Mouse (Mus musculus): ENCODE data around the gene Meis1. TPM values are rescaled to one million over a fixed set of nuclear protein-coding genes. Genes with fewer than 3 reads are reported as not detected.

The Meis1 gene
- polyA plus RNA-seq, 1 experiment from 2014 or later = 50.1 TPM

DNA sequence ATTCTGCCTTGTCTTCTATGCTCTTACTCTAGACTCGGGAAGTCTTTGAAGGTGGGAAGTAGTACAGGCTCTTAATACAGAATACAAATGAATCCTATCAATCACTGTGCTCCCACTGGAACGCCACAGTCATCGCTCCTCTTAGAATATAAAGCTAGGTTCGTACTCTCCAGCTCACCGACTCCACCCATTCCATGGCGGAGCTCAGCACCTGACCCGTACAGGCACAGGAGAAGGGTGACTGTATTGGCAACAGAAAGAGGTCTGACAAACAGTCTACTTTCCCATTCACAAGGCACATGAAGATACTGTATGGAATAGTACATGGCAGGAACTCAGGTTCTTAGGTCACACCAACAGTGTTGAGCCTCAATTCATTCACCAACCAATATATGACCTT lies 35.5 kb downstream of the Meis1 start:
- 87% methylated on average over 7 of the region's 7 CpGs for WGBS
- no peak overlapping the region for H3K4me2 ChIP-seq (ENCODE audit: low read length)
- peaks cover 6 to 57% of the 10 kb centered on the region in 2 experiments for H3K4me1 ChIP-seq (ENCODE audit: control insufficient read depth in 2 of 2, insufficient read depth in 2 of 2, low read length in 2 of 2)
- H3K27me3 ChIP-seq (ENCODE audit: control insufficient read depth, insufficient read depth, low read length) = no peaks in the 10 kb centered on the region
- H3K4me3 ChIP-seq (ENCODE audit: control insufficient read depth in 1 of 2, insufficient read depth in 1 of 2, low read depth in 1 of 2, low read length in 2 of 2) = no peak overlapping the region
- no peak for ATAC-seq (ENCODE audit: insufficient number of reproducible peaks, insufficient read depth, low FRiP score, low read depth)
- H3K27ac ChIP-seq (replicated peaks in 1 of 2; ENCODE audit: control insufficient read depth in 1 of 2, insufficient read depth in 1 of 2, low read depth in 2 of 2, low read length in 2 of 2) = peak overlapping the region in 1 of 2 experiments; percentile 71; a peak in 3 of 4 replicates
- no peaks in the 10 kb centered on the region for H3K9me3 ChIP-seq (ENCODE audit: control insufficient read depth, low read length)
- no peak overlapping the region for H3K9ac ChIP-seq (ENCODE audit: low read length)
- peaks cover 50% of the 10 kb centered on the region for H3K36me3 ChIP-seq (ENCODE audit: control insufficient read depth, insufficient read depth, low read length)

DNA sequence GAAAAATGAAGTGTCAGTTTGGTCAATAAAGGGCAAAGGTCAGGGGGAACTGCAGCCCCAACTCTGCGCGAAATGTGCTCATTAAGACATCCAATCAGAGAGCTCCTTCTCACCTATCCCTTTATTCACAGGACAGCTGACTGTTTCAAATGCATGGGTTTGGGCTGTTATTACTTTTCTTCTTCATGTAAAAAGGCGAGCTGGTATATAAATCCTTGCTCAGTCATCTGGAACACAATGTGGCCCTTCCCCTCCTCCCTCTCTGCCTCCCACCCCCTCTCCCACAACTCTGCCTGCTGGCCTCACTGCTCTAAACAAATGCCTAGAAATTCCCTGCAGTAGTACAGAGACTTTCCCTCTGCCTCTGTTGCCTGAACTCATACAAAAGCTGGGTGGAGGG lies 36.5 kb downstream of the Meis1 start:
- 71% methylated on average over 3 of the region's 3 CpGs for WGBS
- H3K4me3 ChIP-seq (ENCODE audit: control insufficient read depth in 1 of 2, insufficient read depth in 1 of 2, low read depth in 1 of 2, low read length in 2 of 2) = no peak overlapping the region
- no peak overlapping the region for H3K4me2 ChIP-seq (ENCODE audit: low read length)
- peaks cover 4 to 62% of the 10 kb centered on the region in 2 experiments for H3K4me1 ChIP-seq (ENCODE audit: control insufficient read depth in 2 of 2, insufficient read depth in 2 of 2, low read length in 2 of 2)
- ATAC-seq (ENCODE audit: insufficient number of reproducible peaks, insufficient read depth, low FRiP score, low read depth) = no peak
- H3K9me3 ChIP-seq (ENCODE audit: control insufficient read depth, low read length) = no peaks in the 10 kb centered on the region
- H3K27ac ChIP-seq (replicated peaks in 1 of 2; ENCODE audit: control insufficient read depth in 1 of 2, insufficient read depth in 1 of 2, low read depth in 2 of 2, low read length in 2 of 2) = peak overlapping the region; percentile 25 to 71; a peak in 3 of 4 replicates
- H3K36me3 ChIP-seq (ENCODE audit: control insufficient read depth, insufficient read depth, low read length) = peaks cover 40% of the 10 kb centered on the region
- no peaks in the 10 kb centered on the region for H3K27me3 ChIP-seq (ENCODE audit: control insufficient read depth, insufficient read depth, low read length)
- no peak overlapping the region for H3K9ac ChIP-seq (ENCODE audit: low read length)

DNA sequence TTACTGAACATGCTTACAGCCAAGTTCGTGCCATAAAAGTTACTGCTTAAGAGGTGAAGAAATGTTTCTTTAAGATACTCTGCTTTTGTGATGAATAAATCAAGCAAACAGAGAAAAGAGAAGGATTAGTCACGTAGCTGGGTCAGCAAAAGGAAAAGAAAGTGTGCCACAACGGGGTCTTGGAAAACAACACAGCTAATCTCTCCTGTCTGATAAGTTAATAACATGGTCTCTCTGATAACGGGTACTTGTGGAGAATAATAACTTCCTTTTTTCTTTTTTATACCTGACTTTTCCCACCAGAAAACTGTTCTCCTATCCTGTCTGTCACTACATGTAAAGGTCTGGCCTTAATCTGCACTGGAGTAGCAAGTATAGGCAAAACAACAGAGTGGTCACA lies 37.4 kb downstream of the Meis1 start:
- peak overlapping the region; percentile 31; the same call in 1 of the 2 replicates for H3K9ac ChIP-seq (ENCODE audit: low read length)
- H3K36me3 ChIP-seq (ENCODE audit: control insufficient read depth, insufficient read depth, low read length) = peaks cover 36% of the 10 kb centered on the region
- peaks cover 4 to 55% of the 10 kb centered on the region in 2 experiments for H3K4me1 ChIP-seq (ENCODE audit: control insufficient read depth in 2 of 2, insufficient read depth in 2 of 2, low read length in 2 of 2)
- H3K4me2 ChIP-seq (ENCODE audit: low read length) = no peak overlapping the region
- ATAC-seq (ENCODE audit: insufficient number of reproducible peaks, insufficient read depth, low FRiP score, low read depth) = no peak
- H3K27ac ChIP-seq (replicated peaks in 1 of 2; ENCODE audit: control insufficient read depth in 1 of 2, insufficient read depth in 1 of 2, low read depth in 2 of 2, low read length in 2 of 2) = peak overlapping the region in 1 of 2 experiments; percentile 4; a peak in 1 of 4 replicates
- H3K27me3 ChIP-seq (ENCODE audit: control insufficient read depth, insufficient read depth, low read length) = no peaks in the 10 kb centered on the region
- no peaks in the 10 kb centered on the region for H3K9me3 ChIP-seq (ENCODE audit: control insufficient read depth, low read length)
- no peak overlapping the region for H3K4me3 ChIP-seq (ENCODE audit: control insufficient read depth in 1 of 2, insufficient read depth in 1 of 2, low read depth in 1 of 2, low read length in 2 of 2)
- WGBS = 15% methylated on average over 4 of the region's 4 CpGs

DNA sequence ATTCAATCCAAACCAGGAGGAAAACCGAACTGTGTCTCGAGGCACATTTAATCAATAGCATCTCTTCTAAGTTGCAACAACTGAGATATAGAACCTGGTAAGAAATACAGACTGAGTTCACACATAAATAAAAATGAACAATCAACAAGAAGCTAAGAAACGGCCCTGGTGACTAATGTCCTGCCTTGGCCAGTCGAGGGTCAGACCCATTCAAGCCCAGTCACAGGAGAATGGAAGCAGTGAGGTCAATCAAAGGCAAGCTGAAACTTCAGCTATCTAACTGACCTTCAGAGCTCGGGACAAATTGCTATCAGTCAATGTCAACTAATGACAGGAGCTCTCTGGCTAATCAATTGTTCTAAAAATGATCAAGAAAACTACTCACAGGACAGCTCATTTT lies 38.2 kb downstream of the Meis1 start:
- ATAC-seq (ENCODE audit: insufficient number of reproducible peaks, insufficient read depth, low FRiP score, low read depth) = no peak
- Histone ChIP-seq H3K4me1 (ENCODE audit: control insufficient read depth in 2 of 2, insufficient read depth in 2 of 2, low read length in 2 of 2) (peaks cover 4 to 55% of the 10 kb centered on the region in 2 experiments), H3K9ac (ENCODE audit: low read length) (no peak overlapping the region), H3K4me2 (ENCODE audit: low read length) (no peak overlapping the region), H3K36me3 (ENCODE audit: control insufficient read depth, insufficient read depth, low read length) (peaks cover 28% of the 10 kb centered on the region), H3K27me3 (ENCODE audit: control insufficient read depth, insufficient read depth, low read length) (no peaks in the 10 kb centered on the region), H3K4me3 (ENCODE audit: control insufficient read depth in 1 of 2, insufficient read depth in 1 of 2, low read depth in 1 of 2, low read length in 2 of 2) (no peak overlapping the region), H3K27ac (replicated peaks in 1 of 2; ENCODE audit: control insufficient read depth in 1 of 2, insufficient read depth in 1 of 2, low read depth in 2 of 2, low read length in 2 of 2) (no peak overlapping the region), H3K9me3 (ENCODE audit: control insufficient read depth, low read length) (no peaks in the 10 kb centered on the region)
- 33% methylated on average over 5 of the region's 5 CpGs for WGBS

DNA sequence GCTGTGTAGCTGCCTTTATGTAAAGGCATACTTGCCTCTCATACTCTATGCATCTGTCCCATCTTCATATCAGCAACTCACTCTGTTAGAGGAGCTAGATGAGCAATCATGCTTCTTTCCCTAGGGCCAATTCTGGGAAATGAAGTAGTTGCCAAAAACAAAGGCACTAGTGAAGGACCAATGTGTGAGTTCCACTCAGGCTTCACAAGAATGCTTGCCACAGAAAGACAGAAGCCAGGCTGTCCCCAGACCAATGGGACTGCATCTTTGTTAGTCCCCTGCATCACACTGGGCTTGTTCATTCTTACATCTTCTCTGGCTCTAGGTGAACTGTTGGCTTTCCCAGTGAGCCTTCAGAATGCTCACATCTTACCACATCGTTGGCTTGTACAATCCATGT lies 43.7 kb downstream of the Meis1 start:
- no peak overlapping the region for H3K4me2 ChIP-seq (ENCODE audit: low read length)
- H3K9me3 ChIP-seq (ENCODE audit: control insufficient read depth, low read length) = no peaks in the 10 kb centered on the region
- WGBS = 88% methylated on average over 1 of the region's 1 CpGs
- ATAC-seq (ENCODE audit: insufficient number of reproducible peaks, insufficient read depth, low FRiP score, low read depth) = no peak
- H3K4me3 ChIP-seq (ENCODE audit: control insufficient read depth in 1 of 2, insufficient read depth in 1 of 2, low read depth in 1 of 2, low read length in 2 of 2) = no peak overlapping the region
- H3K27ac ChIP-seq (replicated peaks in 1 of 2; ENCODE audit: control insufficient read depth in 1 of 2, insufficient read depth in 1 of 2, low read depth in 2 of 2, low read length in 2 of 2) = no peak overlapping the region
- H3K4me1 ChIP-seq (ENCODE audit: control insufficient read depth in 2 of 2, insufficient read depth in 2 of 2, low read length in 2 of 2) = peaks cover 13 to 58% of the 10 kb centered on the region in 2 experiments
- H3K36me3 ChIP-seq (ENCODE audit: control insufficient read depth, insufficient read depth, low read length) = peaks cover 11% of the 10 kb centered on the region
- no peak overlapping the region for H3K9ac ChIP-seq (ENCODE audit: low read length)
- H3K27me3 ChIP-seq (ENCODE audit: control insufficient read depth, insufficient read depth, low read length) = no peaks in the 10 kb centered on the region

DNA sequence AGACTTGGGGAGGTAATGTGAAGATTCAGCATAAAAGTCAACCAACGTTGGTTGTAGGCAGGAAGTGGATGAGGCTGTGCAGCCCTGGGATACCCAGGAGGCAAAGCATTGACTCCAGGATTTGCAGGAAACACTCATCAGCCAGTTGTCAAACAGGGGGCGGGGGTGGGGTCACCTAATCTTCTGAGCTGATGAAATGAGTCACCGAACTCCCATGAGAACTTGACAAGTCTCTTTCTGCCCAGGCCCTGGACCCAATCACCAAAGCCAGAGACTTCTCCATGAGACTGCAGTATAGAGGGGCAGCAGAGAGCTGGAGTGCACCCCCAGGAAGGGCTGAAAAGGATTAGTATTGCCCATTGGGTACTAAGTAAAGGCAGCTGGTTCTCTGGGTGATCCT lies 45.0 kb downstream of the Meis1 start:
- 9% methylated on average over 3 of the region's 3 CpGs for WGBS
- H3K9ac ChIP-seq (ENCODE audit: low read length) = no peak overlapping the region
- H3K36me3 ChIP-seq (ENCODE audit: control insufficient read depth, insufficient read depth, low read length) = peaks cover 11% of the 10 kb centered on the region
- H3K27me3 ChIP-seq (ENCODE audit: control insufficient read depth, insufficient read depth, low read length) = no peaks in the 10 kb centered on the region
- H3K4me3 ChIP-seq (ENCODE audit: control insufficient read depth in 1 of 2, insufficient read depth in 1 of 2, low read depth in 1 of 2, low read length in 2 of 2) = no peak overlapping the region
- peak overlapping the region in 1 of 2 experiments; percentile 28; a peak in 2 of 4 replicates for H3K27ac ChIP-seq (replicated peaks in 1 of 2; ENCODE audit: control insufficient read depth in 1 of 2, insufficient read depth in 1 of 2, low read depth in 2 of 2, low read length in 2 of 2)
- no peak for ATAC-seq (ENCODE audit: insufficient number of reproducible peaks, insufficient read depth, low FRiP score, low read depth)
- no peaks in the 10 kb centered on the region for H3K9me3 ChIP-seq (ENCODE audit: control insufficient read depth, low read length)
- no peak overlapping the region for H3K4me2 ChIP-seq (ENCODE audit: low read length)
- peaks cover 17 to 69% of the 10 kb centered on the region in 2 experiments for H3K4me1 ChIP-seq (ENCODE audit: control insufficient read depth in 2 of 2, insufficient read depth in 2 of 2, low read length in 2 of 2)

DNA sequence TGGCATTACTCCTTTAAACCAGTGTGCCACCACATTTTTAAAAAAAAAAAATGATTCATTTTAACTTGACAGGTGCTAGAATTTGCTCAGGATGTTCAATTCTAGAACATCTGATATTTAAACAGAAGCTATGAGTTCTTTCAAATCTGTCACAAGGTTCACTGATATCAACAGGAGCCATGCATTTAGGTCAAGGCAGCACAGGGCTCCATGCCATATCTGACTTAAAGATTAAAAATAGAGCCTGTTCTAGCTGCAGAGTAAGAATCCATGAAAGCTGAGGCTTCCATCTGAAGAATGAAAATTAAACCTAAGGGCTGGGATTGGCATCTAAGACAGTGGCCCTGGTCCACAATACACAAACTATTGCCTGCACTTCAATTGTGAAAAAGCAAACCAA lies 45.8 kb downstream of the Meis1 start:
- Histone ChIP-seq H3K4me1 (ENCODE audit: control insufficient read depth in 2 of 2, insufficient read depth in 2 of 2, low read length in 2 of 2) (peaks cover 17 to 60% of the 10 kb centered on the region in 2 experiments), H3K27me3 (ENCODE audit: control insufficient read depth, insufficient read depth, low read length) (no peaks in the 10 kb centered on the region), H3K4me3 (ENCODE audit: control insufficient read depth in 1 of 2, insufficient read depth in 1 of 2, low read depth in 1 of 2, low read length in 2 of 2) (no peak overlapping the region), H3K27ac (replicated peaks in 1 of 2; ENCODE audit: control insufficient read depth in 1 of 2, insufficient read depth in 1 of 2, low read depth in 2 of 2, low read length in 2 of 2) (peak overlapping the region in 1 of 2 experiments; percentile 47; a peak in 2 of 4 replicates), H3K9ac (ENCODE audit: low read length) (no peak overlapping the region), H3K4me2 (ENCODE audit: low read length) (peak overlapping the region; percentile 13; the same call in 1 of the 2 replicates), H3K36me3 (ENCODE audit: control insufficient read depth, insufficient read depth, low read length) (peaks cover 15% of the 10 kb centered on the region), H3K9me3 (ENCODE audit: control insufficient read depth, low read length) (no peaks in the 10 kb centered on the region)
- ATAC-seq (ENCODE audit: insufficient number of reproducible peaks, insufficient read depth, low FRiP score, low read depth) = no peak

DNA sequence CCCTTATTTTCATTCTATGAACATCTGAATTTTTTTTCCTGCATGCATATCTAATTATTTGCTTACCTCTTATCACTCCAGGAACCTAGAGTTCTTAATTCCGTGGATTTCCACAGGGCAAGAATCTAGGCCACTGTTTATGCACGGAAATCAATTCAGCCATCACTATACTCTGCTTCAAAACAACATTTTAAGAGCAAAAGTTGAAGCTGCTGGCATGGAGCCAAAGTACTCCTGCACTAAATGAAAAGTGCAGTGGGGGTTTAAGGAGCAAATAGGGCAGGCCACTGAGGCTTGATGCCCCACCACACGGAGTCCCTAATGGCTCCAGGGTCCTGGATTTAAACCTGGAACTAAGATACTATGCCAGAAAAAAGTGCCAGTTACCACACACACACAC lies 47.2 kb downstream of the Meis1 start:
- peak overlapping the region; percentile 37 to 39; a peak in 1 of 4 replicates for H3K27ac ChIP-seq (replicated peaks in 1 of 2; ENCODE audit: control insufficient read depth in 1 of 2, insufficient read depth in 1 of 2, low read depth in 2 of 2, low read length in 2 of 2)
- H3K9me3 ChIP-seq (ENCODE audit: control insufficient read depth, low read length) = no peaks in the 10 kb centered on the region
- no peak overlapping the region for H3K4me3 ChIP-seq (ENCODE audit: control insufficient read depth in 1 of 2, insufficient read depth in 1 of 2, low read depth in 1 of 2, low read length in 2 of 2)
- 35% methylated on average over 3 of the region's 3 CpGs for WGBS
- no peak for ATAC-seq (ENCODE audit: insufficient number of reproducible peaks, insufficient read depth, low FRiP score, low read depth)
- no peaks in the 10 kb centered on the region for H3K27me3 ChIP-seq (ENCODE audit: control insufficient read depth, insufficient read depth, low read length)
- no peak overlapping the region for H3K9ac ChIP-seq (ENCODE audit: low read length)
- peaks cover 17 to 54% of the 10 kb centered on the region in 2 experiments for H3K4me1 ChIP-seq (ENCODE audit: control insufficient read depth in 2 of 2, insufficient read depth in 2 of 2, low read length in 2 of 2)
- peaks cover 13% of the 10 kb centered on the region for H3K36me3 ChIP-seq (ENCODE audit: control insufficient read depth, insufficient read depth, low read length)
- no peak overlapping the region for H3K4me2 ChIP-seq (ENCODE audit: low read length)

All from heart, embryonic 14.5 days (tissue).